ENCODE assay signal across 27 mouse cellular contexts in the genomic region with DNA sequence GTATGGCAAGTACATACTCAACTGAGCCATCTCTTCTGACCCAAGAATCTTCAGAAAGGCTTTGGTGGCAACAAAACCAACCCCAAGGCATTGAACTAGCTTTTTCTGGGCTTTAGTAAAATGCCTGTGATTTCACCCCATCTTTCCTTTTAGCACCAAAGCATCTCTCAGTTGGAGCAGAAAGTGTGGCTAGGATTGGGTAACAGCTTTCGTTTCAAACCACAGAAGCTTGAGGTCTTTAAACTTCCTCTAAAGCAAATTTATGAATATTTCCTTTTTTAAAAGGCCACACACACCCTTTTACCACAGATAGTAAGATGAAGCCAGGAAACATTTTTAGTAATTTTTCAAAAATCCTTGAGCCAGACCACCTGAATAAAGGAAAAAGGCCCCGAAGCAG.
"Had no signal": no experiment of that assay in that cellular context is flagged by ENCODE, and none has a peak within 500 bp of the region (broad histone marks: within the 10 kb centered on the region; RNA-seq: fewer than 3 reads in every experiment).

No protein-coding gene starts in this region.

- H3K4me2 ChIP-seq: heart, embryonic 11.5 days; heart, embryonic 13.5 days; heart, embryonic 15.5 days; hindbrain, embryonic 12.5 days; hindbrain, embryonic 14.5 days; intestine, embryonic 15.5 days; limb, embryonic 12.5 days; liver, embryonic 11.5 days; liver, embryonic 13.5 days had no signal

- DNase-seq: gastrocnemius, adult 2 months; gastrocnemius, postnatal 10 days; gastrocnemius, postnatal 25 days; heart, adult 18-20 months; heart, postnatal 14 days; heart, postnatal 36 days; kidney, adult 18-20 months; kidney, adult 8-10 months; kidney, postnatal 10 days; kidney, postnatal 25 days; layer of hippocampus, adult 9-11 months; liver; liver, embryonic 13.5 days had no signal

- H3K27ac ChIP-seq: gastrocnemius, adult 2 months; heart, embryonic 13.5 days; heart, embryonic 15.5 days; hindbrain, embryonic 10.5 days; hindbrain, embryonic 12.5 days; hindbrain, embryonic 14.5 days; intestine, embryonic 15.5 days; left cerebral cortex, adult 2 months; limb, embryonic 10.5 days; limb, embryonic 12.5 days; liver, embryonic 13.5 days had no signal

- H3K36me3 ChIP-seq: heart, embryonic 13.5 days; heart, embryonic 15.5 days; hindbrain, embryonic 10.5 days; hindbrain, embryonic 12.5 days; intestine, embryonic 15.5 days; limb, embryonic 10.5 days; limb, embryonic 12.5 days; liver, embryonic 13.5 days had no signal

- H3K4me3 ChIP-seq: gastrocnemius, adult 2 months; heart, embryonic 13.5 days; heart, embryonic 15.5 days; hindbrain, embryonic 10.5 days; hindbrain, embryonic 12.5 days; intestine, embryonic 15.5 days; left cerebral cortex, adult 2 months; limb, embryonic 10.5 days; limb, embryonic 12.5 days; liver, embryonic 13.5 days had no signal

- H3K4me1 ChIP-seq: liver, embryonic 13.5 days had no signal

- H3K9me3 ChIP-seq: heart, embryonic 13.5 days; heart, embryonic 15.5 days; hindbrain, embryonic 10.5 days; hindbrain, embryonic 12.5 days; intestine, embryonic 15.5 days; limb, embryonic 10.5 days; limb, embryonic 12.5 days; liver, embryonic 13.5 days had no signal

- H3K9ac ChIP-seq: heart, embryonic 13.5 days; heart, embryonic 15.5 days; hindbrain, embryonic 12.5 days; hindbrain, embryonic 14.5 days; intestine, embryonic 15.5 days; limb, embryonic 12.5 days; liver, embryonic 13.5 days had no signal

- ATAC-seq: hindbrain, embryonic 16.5 days; inflammation-experienced regulatory T-cells, adult 6 months; intestine, embryonic 15.5 days; intestine, postnatal 0 days had no signal

- H3K27me3 ChIP-seq: heart, embryonic 13.5 days; heart, embryonic 15.5 days; hindbrain, embryonic 12.5 days; intestine, embryonic 15.5 days; limb, embryonic 12.5 days; liver, embryonic 13.5 days had no signal
